Mouse (Mus musculus) heart, embryonic 12.5 days (tissue): Measurements from ENCODE around the gene Smyd5. TPM values are rescaled to one million over a fixed set of nuclear protein-coding genes. Genes with fewer than 3 reads are reported as not detected.

Source experiments
- ATAC-seq: fragments of 200-750 bp; cut with Nextera tagmentation; 2 replicates; pipeline ENCODE4 v1.8.0; 2017; ENCODE audit warnings: moderate TSS enrichment, moderate library complexity; ENCODE audit not compliant: insufficient number of reproducible peaks, low FRiP score
- H3K27ac ChIP-seq: fragments of 300-500 bp; sonication (generic); 2 replicates; pipeline ENCODE4 v1.5.1; 2016; ENCODE audit warnings: mild to moderate bottlenecking, moderate library complexity; ENCODE audit not compliant: poor library complexity, severe bottlenecking
- H3K27me3 ChIP-seq: fragments of 300-500 bp; sonication (generic); replicated peaks from 2 replicates; pipeline ENCODE4 v1.6.1; 2016; ENCODE audit warnings: mild to moderate bottlenecking, moderate library complexity
- H3K36me3 ChIP-seq: fragments of 300-500 bp; sonication (generic); 2 replicates; pipeline ENCODE4 v1.6.1; 2016; ENCODE audit warnings: mild to moderate bottlenecking, moderate library complexity
- H3K4me1 ChIP-seq: fragments of 300-500 bp; sonication (generic); replicated peaks from 2 replicates; pipeline ENCODE4 v1.6.1; 2016; ENCODE audit warnings: mild to moderate bottlenecking
- H3K4me2 ChIP-seq: fragments of 300-500 bp; sonication (generic); 2 replicates; pipeline ENCODE4 v1.6.1; 2016; ENCODE audit warnings: mild to moderate bottlenecking, moderate library complexity
- H3K4me3 ChIP-seq: fragments of 300-500 bp; sonication (generic); 2 replicates; pipeline ENCODE4 v1.5.1; 2016; ENCODE audit warnings: mild to moderate bottlenecking
- H3K9ac ChIP-seq: fragments of 300-500 bp; sonication (generic); 2 replicates; pipeline ENCODE4 v1.6.1; 2016; ENCODE audit warnings: mild to moderate bottlenecking, moderate library complexity
- H3K9me3 ChIP-seq: fragments of 300-500 bp; sonication (generic); replicated peaks from 2 replicates; pipeline ENCODE4 v1.6.1; 2016; ENCODE audit warnings: mild to moderate bottlenecking, moderate library complexity
- WGBS: fragments of 180-500 bp; shearing (Covaris S2); methylation state at CpG from one replicate; pipeline ENCODE4 v1.1.7; 2016; 5-methylcytosine and 5-hydroxymethylcytosine counted together
- polyA plus RNA-seq: library from polyadenylated mRNA; unstranded; fragments of >200 nt; fragmentation: Nextera tagmentation; extraction: Ambion mirVana; gene quantifications from 2 replicates; pipeline ENCODE4 v1.2.1, GENCODE M21; 2016

Smyd5 gene
- polyA plus RNA-seq = 41.3 and 46.1 TPM in 2 replicates

DNA sequence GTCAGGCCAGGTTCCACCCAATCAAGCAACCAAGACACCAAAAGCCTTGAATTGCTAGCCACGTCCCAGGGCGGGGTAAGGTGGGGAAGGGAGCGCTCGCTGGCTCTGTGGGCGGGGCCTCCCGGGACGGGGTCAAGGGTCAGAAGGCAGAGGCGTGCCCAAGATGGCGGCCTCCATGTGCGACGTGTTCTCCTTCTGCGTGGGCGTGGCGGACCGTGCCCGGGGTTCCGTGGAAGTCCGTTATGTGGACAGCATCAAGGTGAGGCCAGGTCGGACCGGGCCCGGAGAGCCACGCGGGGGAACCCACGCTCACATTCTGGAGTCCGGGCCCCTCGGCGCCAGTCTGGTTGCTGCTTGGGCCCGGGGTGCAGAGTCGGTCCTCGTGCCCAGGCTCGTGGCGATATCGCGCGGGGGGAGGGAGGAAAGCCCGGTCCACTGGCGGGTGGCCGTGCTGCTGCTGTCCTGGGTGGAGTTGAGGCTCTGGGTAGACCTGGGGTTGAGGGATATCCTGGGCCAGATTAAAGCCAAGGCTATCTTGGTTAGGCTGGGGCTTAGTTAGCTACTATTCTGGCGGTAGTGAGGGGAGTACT is at the start of gene Smyd5:
Smyd5 (plus strand) TSS at position 148 of the 590 bp plus-strand sequence.
- WGBS = under 1% methylated on average over 39 of the region's 39 CpGs
- peak; percentile 90 for ATAC-seq
- H3K4me3 ChIP-seq = peak within 1 kb of the TSS; percentile 88

GRCm38 (mm10) chr6:85382791-85383190 is 49.0 kb upstream of the Smyd5 start:
- no peaks in the 10 kb centered on the region for H3K36me3 ChIP-seq
- no peak overlapping the region for H3K27ac ChIP-seq
- no peak overlapping the region for H3K9ac ChIP-seq
- no peak for ATAC-seq
- peaks cover 15% of the 10 kb centered on the region for H3K27me3 ChIP-seq
- 80% methylated on average over 2 of the region's 2 CpGs for WGBS
- 0 out of 2 replicates have a peak, but pooled peaks cover 2% of the 10 kb centered on the region for H3K9me3 ChIP-seq
- no peak overlapping the region for H3K4me3 ChIP-seq
- no peak overlapping the region for H3K4me2 ChIP-seq
- peaks cover 22% of the 10 kb centered on the region for H3K4me1 ChIP-seq

More for the DNA sequence above, at the start of gene Smyd5:
- Histone ChIP-seq H3K36me3 (no peaks in the 10 kb centered on the region), H3K4me1 (0 out of 2 replicates have a peak, but pooled peaks cover 12% of the 10 kb centered on the region), H3K9ac (peak within 1 kb of the TSS; percentile 89), H3K9me3 (no peaks in the 10 kb centered on the region), H3K4me2 (peak within 1 kb of the TSS; percentile 79), H3K27me3 (peaks cover 17% of the 10 kb centered on the region), H3K27ac (no peak within 1 kb of the TSS)

DNA sequence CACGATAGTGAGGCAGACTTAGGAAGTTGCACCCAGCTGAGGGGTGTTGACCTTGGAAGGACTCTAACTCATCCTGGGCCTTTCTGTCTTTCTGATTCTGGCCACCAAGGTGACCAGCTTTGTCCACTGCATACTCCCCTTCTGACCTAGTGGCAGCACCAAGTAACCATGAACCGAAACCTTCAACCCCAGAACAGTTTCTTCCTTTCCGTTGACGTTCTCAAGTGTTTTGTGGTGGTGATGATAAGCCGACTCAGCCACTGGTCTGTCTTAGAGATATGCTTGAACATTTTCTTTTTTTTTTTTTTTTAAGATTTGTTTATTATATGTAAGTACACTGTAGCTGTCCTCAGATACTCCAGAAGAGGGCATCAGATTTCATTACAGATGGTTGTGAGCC is 43.2 kb upstream of the Smyd5 start:
- no peak overlapping the region for H3K4me2 ChIP-seq
- H3K9me3 ChIP-seq = 0 out of 2 replicates have a peak, but pooled peaks cover 2% of the 10 kb centered on the region
- no peak overlapping the region for H3K4me3 ChIP-seq
- no peak for ATAC-seq
- H3K36me3 ChIP-seq = no peaks in the 10 kb centered on the region
- peaks cover 28% of the 10 kb centered on the region for H3K27me3 ChIP-seq
- H3K4me1 ChIP-seq = no peaks in the 10 kb centered on the region
- H3K27ac ChIP-seq = no peak overlapping the region
- WGBS = 47% methylated on average over 5 of the region's 5 CpGs
- no peak overlapping the region for H3K9ac ChIP-seq

- peaks cover 4% of the 10 kb centered on the region; the same call in 1 of the 2 replicates for H3K9me3 ChIP-seq
- H3K4me1 ChIP-seq = no peaks in the 10 kb centered on the region
- 17% methylated on average over 6 of the region's 7 CpGs for WGBS
- peaks cover 19% of the 10 kb centered on the region; the same call in 1 of the 2 replicates for H3K27me3 ChIP-seq
- no peak overlapping the region for H3K27ac ChIP-seq
- no peak for ATAC-seq
- H3K4me3 ChIP-seq = no peak overlapping the region
- no peaks in the 10 kb centered on the region for H3K36me3 ChIP-seq
- H3K4me2 ChIP-seq = no peak overlapping the region
- H3K9ac ChIP-seq = no peak overlapping the region
These were observed 40.0 kb upstream of the Smyd5 start for GRCm38 (mm10) chr6:85391803-85392202.

- Histone ChIP-seq H3K9ac (no peak overlapping the region), H3K27me3 (peaks cover 7% of the 10 kb centered on the region; the same call in 1 of the 2 replicates), H3K36me3 (no peaks in the 10 kb centered on the region), H3K4me3 (no peak overlapping the region), H3K27ac (no peak overlapping the region), H3K9me3 (peaks cover 4% of the 10 kb centered on the region; the same call in 1 of the 2 replicates), H3K4me1 (no peaks in the 10 kb centered on the region), H3K4me2 (no peak overlapping the region)
- ATAC-seq = no peak
- 72% methylated on average over 2 of the region's 2 CpGs for WGBS
These were observed 36.4 kb upstream of the Smyd5 start for GRCm38 (mm10) chr6:85395360-85395759.

DNA sequence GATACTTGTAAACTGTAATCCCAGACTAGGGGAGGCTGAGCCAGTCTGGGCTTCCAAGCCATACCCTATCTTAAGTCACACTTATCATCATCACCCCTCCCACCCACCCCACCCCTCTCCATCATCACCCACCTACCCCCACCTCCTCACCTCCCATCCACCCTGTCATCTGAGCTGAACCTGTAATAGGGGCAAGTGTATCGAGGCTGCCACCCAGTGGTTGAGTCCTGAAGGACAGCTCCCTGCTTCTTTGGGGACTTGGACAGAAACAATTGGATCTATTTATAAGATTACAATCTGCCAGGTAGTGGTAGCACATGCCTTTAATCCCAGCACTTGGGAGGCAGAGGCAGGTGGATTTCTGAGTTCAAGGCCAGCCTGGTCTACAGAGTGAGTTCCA is 34.6 kb upstream of the Smyd5 start:
- Histone ChIP-seq H3K4me2 (no peak overlapping the region), H3K4me3 (no peak overlapping the region), H3K9me3 (peaks cover 4% of the 10 kb centered on the region; the same call in 1 of the 2 replicates), H3K36me3 (no peaks in the 10 kb centered on the region), H3K9ac (no peak overlapping the region), H3K4me1 (no peaks in the 10 kb centered on the region), H3K27ac (no peak overlapping the region), H3K27me3 (peaks cover 3% of the 10 kb centered on the region; the same call in 1 of the 2 replicates)
- ATAC-seq = no peak
- 21% methylated on average over 1 of the region's 1 CpGs for WGBS

GRCm38 (mm10) chr6:85399715-85400114 is 32.1 kb upstream of the Smyd5 start:
- 24% methylated on average over 5 of the region's 5 CpGs for whole genome bisulfite sequencing
- Histone ChIP-seq H3K4me3 (no peak overlapping the region), H3K9ac (no peak overlapping the region), H3K27me3 (no peaks in the 10 kb centered on the region), H3K27ac (no peak overlapping the region), H3K36me3 (no peaks in the 10 kb centered on the region), H3K4me2 (no peak overlapping the region), H3K9me3 (peaks cover 4% of the 10 kb centered on the region; the same call in 1 of the 2 replicates), H3K4me1 (no peaks in the 10 kb centered on the region)
- ATAC-seq = no peak

DNA sequence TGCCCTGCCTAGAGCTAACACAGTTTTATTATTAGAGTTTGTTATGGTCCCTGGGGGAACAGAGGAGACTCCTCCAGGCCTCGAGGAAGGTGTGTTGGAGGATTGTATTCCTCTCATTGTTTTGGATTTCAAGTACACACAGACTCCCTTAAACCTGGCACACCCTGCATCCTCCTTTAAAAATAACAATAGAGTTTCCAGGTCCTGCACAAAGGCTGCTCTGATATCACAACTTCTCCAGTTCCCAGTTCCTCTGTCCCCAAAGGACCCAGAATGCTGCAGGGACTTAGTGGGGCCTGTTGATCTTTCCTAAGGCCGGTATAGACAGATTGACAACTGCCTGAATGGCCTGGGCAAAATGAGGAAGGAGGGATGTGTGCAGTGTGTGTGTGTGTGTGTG is 29.2 kb upstream of the Smyd5 start:
- whole genome bisulfite sequencing = 41% methylated on average over 2 of the region's 2 CpGs
- no peak overlapping the region for H3K27ac ChIP-seq
- ATAC-seq = no peak
- no peak overlapping the region for H3K4me3 ChIP-seq
- H3K36me3 ChIP-seq = no peaks in the 10 kb centered on the region
- no peaks in the 10 kb centered on the region for H3K4me1 ChIP-seq
- no peak overlapping the region for H3K9ac ChIP-seq
- H3K4me2 ChIP-seq = no peak overlapping the region
- H3K27me3 ChIP-seq = peaks cover 25% of the 10 kb centered on the region
- H3K9me3 ChIP-seq = no peaks in the 10 kb centered on the region

GRCm38 (mm10) chr6:85403039-85403438 is 28.8 kb upstream of the Smyd5 start:
- Histone ChIP-seq H3K4me3 (no peak overlapping the region), H3K4me1 (no peaks in the 10 kb centered on the region), H3K9me3 (no peaks in the 10 kb centered on the region), H3K9ac (no peak overlapping the region), H3K27me3 (peaks cover 29% of the 10 kb centered on the region), H3K27ac (no peak overlapping the region), H3K36me3 (no peaks in the 10 kb centered on the region), H3K4me2 (no peak overlapping the region)
- 75% methylated on average over 10 of the region's 10 CpGs for WGBS
- no peak for ATAC-seq

DNA sequence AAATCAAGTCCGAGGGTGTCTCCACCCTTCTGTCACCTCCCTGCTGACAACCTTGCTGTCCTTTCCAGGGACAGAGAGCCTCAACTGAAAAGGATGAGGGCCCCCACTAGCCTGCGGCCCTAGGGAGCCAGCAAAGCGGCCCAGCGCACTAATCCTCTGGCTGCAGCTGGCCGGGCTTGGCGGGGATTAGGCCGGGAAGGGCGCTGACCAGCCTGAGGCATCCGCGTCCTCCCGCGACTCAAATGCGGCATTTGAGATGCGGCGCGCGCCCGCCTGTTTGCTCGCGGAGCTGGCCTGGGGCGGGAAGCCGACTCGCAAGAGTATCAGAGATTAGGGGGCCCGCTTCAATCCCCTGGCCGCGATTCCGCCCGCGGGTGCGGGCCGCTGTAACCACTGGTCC is 22.8 kb upstream of the Smyd5 start:
- 2% methylated on average over 31 of the region's 31 CpGs for WGBS
- no peaks in the 10 kb centered on the region for H3K36me3 ChIP-seq

DNA sequence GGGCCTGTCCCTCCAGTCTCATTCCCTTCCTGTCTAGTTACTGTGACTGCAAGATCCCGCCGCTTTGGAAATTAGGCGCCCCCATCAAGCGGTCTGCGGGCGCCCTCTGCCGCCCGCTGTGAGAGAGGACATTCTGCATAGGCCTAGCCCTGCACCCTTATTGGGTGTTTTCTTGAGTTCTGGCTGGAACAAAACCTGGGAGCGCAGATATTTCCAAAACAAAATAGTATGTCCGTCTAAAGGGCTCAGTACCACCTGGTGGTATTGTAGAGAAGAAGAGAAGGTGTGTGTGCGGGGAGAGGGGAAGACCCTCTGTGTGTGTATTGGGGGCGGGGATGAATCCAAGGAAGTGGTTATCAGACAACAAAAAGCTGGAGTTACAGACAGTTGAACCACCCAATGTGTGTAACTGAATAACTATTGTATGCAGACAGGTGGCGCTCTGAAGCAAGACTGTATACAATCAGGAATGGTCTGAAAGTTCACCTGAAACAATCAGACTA is 21.0 kb upstream of the Smyd5 start:
- no peak overlapping the region for H3K4me2 ChIP-seq
- H3K9me3 ChIP-seq = no peaks in the 10 kb centered on the region
- no peak overlapping the region for H3K27ac ChIP-seq
- WGBS = 10% methylated on average over 13 of the region's 13 CpGs
- peaks cover 6% of the 10 kb centered on the region for H3K4me1 ChIP-seq
- peak; percentile 55; the same call in 1 of the 2 replicates for ATAC-seq
- no peak overlapping the region for H3K9ac ChIP-seq
- peaks cover 65% of the 10 kb centered on the region for H3K27me3 ChIP-seq
- H3K36me3 ChIP-seq = no peaks in the 10 kb centered on the region
- H3K4me3 ChIP-seq = no peak overlapping the region

More for the DNA sequence above, 22.8 kb upstream of the Smyd5 start:
- Histone ChIP-seq H3K4me1 (peaks cover 6% of the 10 kb centered on the region), H3K9me3 (no peaks in the 10 kb centered on the region), H3K27me3 (peaks cover 59% of the 10 kb centered on the region), H3K4me2 (peak overlapping the region; percentile 61), H3K9ac (peak overlapping the region; percentile 37; the same call in 1 of the 2 replicates), H3K27ac (no peak overlapping the region), H3K4me3 (peak overlapping the region; percentile 38)
- no peak for ATAC-seq
